Mouse (Mus musculus) hindbrain, embryonic 15.5 days (tissue): ENCODE data around the gene Ebf1. TPM values are rescaled to one million over a fixed set of nuclear protein-coding genes. Genes with fewer than 3 reads are reported as not detected.
A peak's percentile ranks its signal among the peaks of the same experiment; 100 is the strongest.

Experiments
- ATAC-seq: fragments of 200-750 bp; cut with Nextera tagmentation; 2 replicates; pipeline ENCODE4 v1.8.0; 2017; ENCODE audit warnings: low read depth, moderate number of reproducible peaks, moderate TSS enrichment; ENCODE audit not compliant: low FRiP score
- H3K27ac ChIP-seq: fragments of 300-500 bp; sonication (generic); replicated peaks from 2 replicates; pipeline ENCODE4 v1.5.1; 2015; ENCODE audit warnings: mild to moderate bottlenecking, inconsistent platforms
- H3K27me3 ChIP-seq: fragments of 300-500 bp; sonication (generic); 2 replicates; pipeline ENCODE4 v1.6.1; 2015; ENCODE audit warnings: control low read depth, inconsistent platforms
- H3K36me3 ChIP-seq: fragments of 300-500 bp; sonication (generic); 2 replicates; pipeline ENCODE4 v1.6.1; 2015; ENCODE audit warnings: control low read depth, inconsistent platforms
- H3K4me1 ChIP-seq: fragments of 300-500 bp; sonication (generic); replicated peaks from 2 replicates; pipeline ENCODE4 v1.6.1; 2015; ENCODE audit warnings: control low read depth, inconsistent platforms
- H3K4me2 ChIP-seq: fragments of 300-500 bp; sonication (generic); 2 replicates; pipeline ENCODE4 v1.6.1; 2015; ENCODE audit warnings: moderate library complexity, mild to moderate bottlenecking, inconsistent platforms
- H3K4me3 ChIP-seq: fragments of 300-500 bp; sonication (generic); 2 replicates; pipeline ENCODE4 v1.5.1; 2015; ENCODE audit warnings: mild to moderate bottlenecking, inconsistent platforms
- H3K9ac ChIP-seq: fragments of 300-500 bp; sonication (generic); 2 replicates; pipeline ENCODE4 v1.6.1; 2015; ENCODE audit warnings: inconsistent platforms
- H3K9me3 ChIP-seq: fragments of 300-500 bp; sonication (generic); 2 replicates; pipeline ENCODE4 v1.6.1; 2016; ENCODE audit warnings: control low read depth, inconsistent platforms
- WGBS: fragments of 180-500 bp; shearing (Covaris S2); methylation state at CpG from one replicate; pipeline ENCODE4 v1.1.7; 2015; 5-methylcytosine and 5-hydroxymethylcytosine counted together
- polyA plus RNA-seq: library from polyadenylated mRNA; unstranded; fragments of >200 nt; fragmentation: Nextera tagmentation; extraction: Ambion mirVana; gene quantifications from 2 replicates; pipeline ENCODE4 v1.2.1, GENCODE M21; 2015

The Ebf1 gene
- polyA plus RNA-seq, 1 experiment from 2014 or later = 139 TPM

- H3K36me3 ChIP-seq = no peaks in the 10 kb centered on the region
- 78% methylated on average over 2 of the region's 2 CpGs for WGBS
- H3K27me3 ChIP-seq = no peaks in the 10 kb centered on the region
- H3K4me2 ChIP-seq = no peak overlapping the region
- no peaks in the 10 kb centered on the region for H3K9me3 ChIP-seq
- peaks cover 28% of the 10 kb centered on the region for H3K4me1 ChIP-seq
- no peak overlapping the region for H3K4me3 ChIP-seq
- no peak overlapping the region for H3K9ac ChIP-seq
- no peak overlapping the region for H3K27ac ChIP-seq
- ATAC-seq = no peak
Observed at GRCm38 (mm10) chr11:44681306-44681705, 64.2 kb downstream of the Ebf1 start.

- Histone ChIP-seq H3K9me3 (no peaks in the 10 kb centered on the region), H3K36me3 (no peaks in the 10 kb centered on the region), H3K4me2 (no peak overlapping the region), H3K27me3 (no peaks in the 10 kb centered on the region), H3K4me1 (peaks cover 28% of the 10 kb centered on the region), H3K27ac (no peak overlapping the region), H3K9ac (no peak overlapping the region), H3K4me3 (no peak overlapping the region)
- no peak for ATAC-seq
- 86% methylated on average over 4 of the region's 4 CpGs for WGBS
Observed at GRCm38 (mm10) chr11:44681995-44682394, 64.9 kb downstream of the Ebf1 start.

GRCm38 (mm10) chr11:44682703-44683539, 65.8 kb downstream of the Ebf1 start:
- peak; percentile 57; the same call in 1 of the 2 replicates for ATAC-seq
- 15% methylated on average over 18 of the region's 18 CpGs for WGBS
- Histone ChIP-seq H3K4me2 (peak overlapping the region; percentile 32), H3K27ac (no peak overlapping the region; the same call in 1 of the 2 replicates), H3K27me3 (no peaks in the 10 kb centered on the region), H3K9ac (no peak overlapping the region), H3K4me3 (no peak overlapping the region), H3K4me1 (peaks cover 28% of the 10 kb centered on the region), H3K36me3 (no peaks in the 10 kb centered on the region), H3K9me3 (no peaks in the 10 kb centered on the region)

GRCm38 (mm10) chr11:44684486-44685076, 67.5 kb downstream of the Ebf1 start:
- Histone ChIP-seq H3K27ac (0 out of 2 replicates have a peak overlapping the region, but pooled peaks have one; percentile 21), H3K4me1 (peaks cover 28% of the 10 kb centered on the region), H3K36me3 (no peaks in the 10 kb centered on the region), H3K27me3 (no peaks in the 10 kb centered on the region), H3K9ac (no peak overlapping the region), H3K4me2 (no peak overlapping the region), H3K4me3 (no peak overlapping the region), H3K9me3 (no peaks in the 10 kb centered on the region)
- no peak for ATAC-seq
- WGBS = 51% methylated on average over 20 of the region's 20 CpGs

GRCm38 (mm10) chr11:44685129-44685528, 68.0 kb downstream of the Ebf1 start:
- H3K27ac ChIP-seq = no peak overlapping the region; the same call in 1 of the 2 replicates
- no peaks in the 10 kb centered on the region for H3K36me3 ChIP-seq
- no peak overlapping the region for H3K9ac ChIP-seq
- ATAC-seq = no peak
- H3K9me3 ChIP-seq = no peaks in the 10 kb centered on the region
- no peaks in the 10 kb centered on the region for H3K27me3 ChIP-seq
- 75% methylated on average over 3 of the region's 3 CpGs for WGBS
- peaks cover 28% of the 10 kb centered on the region for H3K4me1 ChIP-seq
- no peak overlapping the region for H3K4me3 ChIP-seq
- H3K4me2 ChIP-seq = no peak overlapping the region

GRCm38 (mm10) chr11:44685911-44686361, 68.8 kb downstream of the Ebf1 start:
- Histone ChIP-seq H3K4me3 (no peak overlapping the region), H3K27ac (no peak overlapping the region; the same call in 1 of the 2 replicates), H3K4me1 (peaks cover 28% of the 10 kb centered on the region), H3K9me3 (no peaks in the 10 kb centered on the region), H3K27me3 (no peaks in the 10 kb centered on the region), H3K9ac (no peak overlapping the region), H3K4me2 (peak overlapping the region; percentile 40), H3K36me3 (no peaks in the 10 kb centered on the region)
- ATAC-seq = no peak
- 36% methylated on average over 21 of the region's 21 CpGs for WGBS

- Histone ChIP-seq H3K4me3 (no peak overlapping the region), H3K27ac (0 out of 2 replicates have a peak overlapping the region, but pooled peaks have one; percentile 9), H3K4me2 (peak overlapping the region; percentile 40), H3K4me1 (peaks cover 28% of the 10 kb centered on the region), H3K9ac (no peak overlapping the region), H3K36me3 (no peaks in the 10 kb centered on the region), H3K27me3 (no peaks in the 10 kb centered on the region), H3K9me3 (no peaks in the 10 kb centered on the region)
- WGBS = 71% methylated on average over 12 of the region's 12 CpGs
- ATAC-seq = no peak
Observed at GRCm38 (mm10) chr11:44686378-44686777, 69.3 kb downstream of the Ebf1 start.

- Histone ChIP-seq H3K4me1 (peaks cover 21% of the 10 kb centered on the region; the same call in 1 of the 2 replicates), H3K9ac (no peak overlapping the region), H3K27me3 (no peaks in the 10 kb centered on the region), H3K4me3 (no peak overlapping the region), H3K27ac (no peak overlapping the region), H3K36me3 (no peaks in the 10 kb centered on the region), H3K9me3 (no peaks in the 10 kb centered on the region), H3K4me2 (no peak overlapping the region)
- WGBS = 79% methylated on average over 3 of the region's 3 CpGs
- ATAC-seq = no peak
Observed at GRCm38 (mm10) chr11:44688542-44688941, 71.4 kb downstream of the Ebf1 start.

- Histone ChIP-seq H3K4me3 (no peak overlapping the region), H3K27me3 (no peaks in the 10 kb centered on the region), H3K36me3 (no peaks in the 10 kb centered on the region), H3K4me1 (0 out of 2 replicates have a peak, but pooled peaks cover 10% of the 10 kb centered on the region), H3K4me2 (no peak overlapping the region), H3K9me3 (no peaks in the 10 kb centered on the region), H3K9ac (no peak overlapping the region), H3K27ac (no peak overlapping the region)
- 83% methylated on average over 7 of the region's 7 CpGs for WGBS
- no peak for ATAC-seq
Observed at GRCm38 (mm10) chr11:44689571-44690264, 72.6 kb downstream of the Ebf1 start.

- Histone ChIP-seq H3K9ac (no peak overlapping the region), H3K27ac (no peak overlapping the region), H3K4me1 (0 out of 2 replicates have a peak, but pooled peaks cover 8% of the 10 kb centered on the region), H3K4me2 (no peak overlapping the region), H3K4me3 (no peak overlapping the region), H3K36me3 (no peaks in the 10 kb centered on the region), H3K27me3 (no peaks in the 10 kb centered on the region), H3K9me3 (no peaks in the 10 kb centered on the region)
- no peak for ATAC-seq
- 89% methylated on average over 5 of the region's 5 CpGs for WGBS
Observed at GRCm38 (mm10) chr11:44690265-44690572, 73.1 kb downstream of the Ebf1 start.

- peaks cover 20% of the 10 kb centered on the region for H3K4me1 ChIP-seq
- ATAC-seq = no peak
- WGBS = 94% methylated on average over 9 of the region's 9 CpGs
Observed at GRCm38 (mm10) chr11:44695416-44695815, 78.3 kb downstream of the Ebf1 start.

More at GRCm38 (mm10) chr11:44695416-44695815, 78.3 kb downstream of the Ebf1 start:
- Histone ChIP-seq H3K27ac (no peak overlapping the region), H3K36me3 (no peaks in the 10 kb centered on the region), H3K9ac (no peak overlapping the region), H3K4me3 (no peak overlapping the region), H3K27me3 (no peaks in the 10 kb centered on the region), H3K9me3 (no peaks in the 10 kb centered on the region), H3K4me2 (no peak overlapping the region)
